Mouse (Mus musculus): ENCODE results near the gene Wdr93. TPM values are rescaled to one million over a fixed set of nuclear protein-coding genes. Genes with fewer than 3 reads are reported as not detected.
"Not testable (repeated sequence)": the region's sequence is repeated elsewhere in the genome, so short reads cannot be mapped to it uniquely, and the experiment has no call there.

Wdr93 gene
- polyA plus RNA-seq, 1 experiment from 2014 or later = not detected

DNA sequence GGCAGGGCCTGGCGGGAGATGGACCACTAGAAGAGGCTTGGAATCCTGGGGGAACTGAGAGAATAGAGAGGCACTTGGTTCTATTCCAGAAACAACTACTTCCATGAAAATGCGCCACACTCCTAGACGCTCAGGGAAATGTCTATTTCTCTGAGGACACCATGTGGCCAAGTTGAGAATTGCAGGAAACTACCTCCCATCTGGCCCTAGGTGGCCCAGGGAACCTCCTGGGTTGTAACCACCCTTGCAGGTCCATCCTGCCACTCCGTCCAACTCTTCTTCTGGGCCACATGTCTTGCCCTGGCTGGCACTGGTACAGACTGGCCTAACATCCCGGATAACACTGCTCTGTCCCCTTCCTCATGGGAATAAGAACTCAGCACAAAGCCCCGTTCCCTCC, 43.3 kb downstream of the Wdr93 start:
- H3K36me3 ChIP-seq = no peaks in the 10 kb centered on the region
- H3K9ac ChIP-seq = no peak overlapping the region
- peaks cover 10% of the 10 kb centered on the region for H3K27me3 ChIP-seq
- 23% methylated on average over 6 of the region's 6 CpGs for WGBS
- no peak overlapping the region for H3K27ac ChIP-seq
- no peak overlapping the region for H3K4me2 ChIP-seq
- no peak overlapping the region for H3K4me3 ChIP-seq
- ATAC-seq (ENCODE audit: insufficient number of reproducible peaks, low FRiP score, low TSS enrichment, low read depth) = no peak
- H3K4me1 ChIP-seq = peaks cover 4% of the 10 kb centered on the region
- H3K9me3 ChIP-seq = no peaks in the 10 kb centered on the region

- ATAC-seq (ENCODE audit: insufficient number of reproducible peaks, low FRiP score, low TSS enrichment, low read depth); H3K4me3 ChIP-seq; H3K27ac ChIP-seq; H3K9me3 ChIP-seq; H3K4me2 ChIP-seq; H3K36me3 ChIP-seq; H3K9ac ChIP-seq: not testable (repeated sequence)
- 37% methylated on average over 2 of the region's 2 CpGs for WGBS
- H3K4me1 ChIP-seq = peaks cover 13% of the 10 kb centered on the region
- H3K27me3 ChIP-seq = peaks cover 46% of the 10 kb centered on the region
These were observed 46.8 kb downstream of the Wdr93 start for GRCm38 (mm10) chr7:79789812-79790211.

DNA sequence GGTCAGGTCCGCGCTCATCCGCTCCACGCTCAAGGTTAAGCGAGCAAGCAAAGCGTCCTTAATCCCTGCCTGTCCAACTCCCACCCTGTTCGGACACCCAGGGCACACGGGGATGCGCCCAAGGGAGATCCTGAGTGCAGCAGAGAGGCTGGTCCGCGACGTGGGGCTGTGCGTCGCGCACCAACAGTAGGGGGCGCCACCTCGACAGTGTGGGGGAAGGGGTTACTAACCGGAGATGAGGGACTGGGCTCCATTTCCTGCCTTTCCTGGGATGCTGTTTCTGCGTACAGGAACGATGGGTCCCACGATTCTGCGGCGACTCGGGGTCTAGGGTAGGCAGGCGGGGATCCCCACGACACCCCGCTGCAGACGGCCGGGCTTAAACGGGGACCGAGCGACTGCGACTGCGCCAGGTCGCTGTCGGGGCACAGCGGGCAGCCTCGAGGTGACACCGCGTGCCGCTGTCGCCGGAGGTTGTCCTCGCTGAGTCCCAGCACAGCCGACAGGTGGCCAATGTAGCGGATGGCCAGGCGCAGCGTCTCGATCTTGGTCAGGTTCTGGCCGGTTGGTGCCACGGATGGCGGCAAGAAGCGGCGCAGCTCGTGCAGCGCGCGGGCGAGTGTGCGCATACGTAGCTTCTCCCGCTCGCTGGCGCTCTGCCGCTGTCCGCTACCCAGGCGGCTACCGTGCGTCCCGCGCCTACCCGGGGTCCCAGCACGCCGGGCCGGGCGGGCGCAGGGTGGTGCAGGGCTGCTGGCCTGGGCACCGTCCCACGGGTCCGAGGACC, 49.9 kb downstream of the Wdr93 start:
- 0 out of 2 replicates have a peak, but pooled peaks have one; percentile 11 for ATAC-seq (ENCODE audit: insufficient number of reproducible peaks, low FRiP score, low TSS enrichment, low read depth)
- Histone ChIP-seq H3K4me3 (peak overlapping the region; percentile 46), H3K36me3 (no peaks in the 10 kb centered on the region), H3K27me3 (peaks cover 67% of the 10 kb centered on the region), H3K27ac (no peak overlapping the region), H3K9ac (peak overlapping the region; percentile 17; the same call in 1 of the 2 replicates), H3K4me1 (peaks cover 11% of the 10 kb centered on the region), H3K4me2 (peak overlapping the region; percentile 91), H3K9me3 (no peaks in the 10 kb centered on the region)
- WGBS = under 1% methylated on average over 73 of the region's 80 CpGs

GRCm38 (mm10) chr7:79793688-79794087, 50.7 kb downstream of the Wdr93 start, which contains the start of gene Mesp1:
TSS of gene Mesp1 (minus strand) at chr7:79793788.
- no peaks in the 10 kb centered on the region for H3K36me3 ChIP-seq
- H3K27ac ChIP-seq = no peak within 1 kb of the TSS
- H3K9me3 ChIP-seq = no peaks in the 10 kb centered on the region
- peak within 1 kb of the TSS; percentile 17; the same call in 1 of the 2 replicates for H3K9ac ChIP-seq
- 66% methylated on average over 6 of the region's 6 CpGs for WGBS
- peak within 1 kb of the TSS; percentile 91 for H3K4me2 ChIP-seq
- H3K27me3 ChIP-seq = peaks cover 67% of the 10 kb centered on the region
- H3K4me1 ChIP-seq = peaks cover 13% of the 10 kb centered on the region
- H3K4me3 ChIP-seq = peak within 1 kb of the TSS; percentile 46
- no peak for ATAC-seq (ENCODE audit: insufficient number of reproducible peaks, low FRiP score, low TSS enrichment, low read depth)

DNA sequence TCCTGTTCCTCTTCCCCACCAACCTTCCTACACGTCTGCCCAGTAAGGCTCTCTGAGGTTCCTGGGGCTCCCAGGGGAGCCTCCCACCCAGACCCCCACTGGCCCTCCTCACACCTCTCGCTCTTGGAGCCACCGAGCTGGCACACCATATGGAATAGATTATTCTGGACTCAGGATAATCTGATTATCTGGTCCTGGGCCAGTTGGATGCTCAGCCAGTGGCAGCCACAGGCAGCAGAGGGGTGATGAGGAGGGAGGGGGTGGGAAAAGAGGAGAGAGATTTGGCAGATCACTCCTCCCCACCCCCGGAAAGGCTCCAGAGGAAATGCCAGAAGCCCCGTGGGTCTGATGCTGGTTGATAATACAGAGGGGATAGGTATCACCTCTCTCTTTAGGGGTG, 55.6 kb downstream of the Wdr93 start:
- H3K9me3 ChIP-seq = no peaks in the 10 kb centered on the region
- H3K27ac ChIP-seq = no peak overlapping the region
- H3K4me1 ChIP-seq = peaks cover 4% of the 10 kb centered on the region; the same call in 1 of the 2 replicates
- H3K36me3 ChIP-seq = no peaks in the 10 kb centered on the region
- H3K9ac ChIP-seq = no peak overlapping the region
- no peak overlapping the region for H3K4me2 ChIP-seq
- peaks cover 34% of the 10 kb centered on the region for H3K27me3 ChIP-seq
- 20% methylated on average over 5 of the region's 5 CpGs for WGBS
- ATAC-seq (ENCODE audit: insufficient number of reproducible peaks, low FRiP score, low TSS enrichment, low read depth) = no peak
- no peak overlapping the region for H3K4me3 ChIP-seq

DNA sequence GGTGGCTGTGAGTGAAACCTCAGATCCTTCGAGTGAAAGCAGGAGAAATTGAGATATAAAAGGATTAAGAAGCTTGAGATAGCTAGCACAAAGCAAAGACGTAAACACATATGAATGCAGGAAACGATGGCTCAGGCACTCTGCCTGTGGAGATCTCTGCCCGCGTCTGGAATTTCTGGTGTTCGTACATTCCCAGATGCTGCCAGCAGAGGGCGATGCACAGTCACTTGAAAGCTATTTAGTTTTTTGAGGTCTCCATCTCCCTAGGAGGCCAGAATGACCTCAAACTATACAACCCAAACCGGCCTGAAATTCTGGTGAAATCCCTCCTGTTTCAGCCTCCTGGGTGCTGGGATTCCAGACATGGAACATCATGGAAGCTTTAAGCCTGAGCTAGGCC, 56.1 kb downstream of the Wdr93 start:
- 3% methylated on average over 8 of the region's 8 CpGs for WGBS
- peaks cover 8% of the 10 kb centered on the region; the same call in 1 of the 2 replicates for H3K4me1 ChIP-seq
- peaks cover 29% of the 10 kb centered on the region for H3K27me3 ChIP-seq
- H3K4me2 ChIP-seq = no peak overlapping the region
- H3K9me3 ChIP-seq = no peaks in the 10 kb centered on the region
- no peak for ATAC-seq (ENCODE audit: insufficient number of reproducible peaks, low FRiP score, low TSS enrichment, low read depth)
- no peak overlapping the region for H3K9ac ChIP-seq
- no peak overlapping the region for H3K27ac ChIP-seq
- H3K36me3 ChIP-seq = no peaks in the 10 kb centered on the region
- H3K4me3 ChIP-seq = no peak overlapping the region

GRCm38 (mm10) chr7:79799506-79799905, 56.5 kb downstream of the Wdr93 start:
- no peak overlapping the region for H3K27ac ChIP-seq
- H3K4me3 ChIP-seq = no peak overlapping the region
- ATAC-seq (ENCODE audit: insufficient number of reproducible peaks, low FRiP score, low TSS enrichment, low read depth) = no peak
- no peaks in the 10 kb centered on the region for H3K9me3 ChIP-seq
- peaks cover 25% of the 10 kb centered on the region for H3K27me3 ChIP-seq
- H3K4me2 ChIP-seq = no peak overlapping the region
- 72% methylated on average over 6 of the region's 6 CpGs for WGBS
- peaks cover 10% of the 10 kb centered on the region; the same call in 1 of the 2 replicates for H3K4me1 ChIP-seq
- H3K36me3 ChIP-seq = no peaks in the 10 kb centered on the region
- no peak overlapping the region for H3K9ac ChIP-seq

- no peaks in the 10 kb centered on the region for H3K36me3 ChIP-seq
- no peaks in the 10 kb centered on the region for H3K9me3 ChIP-seq
- H3K27me3 ChIP-seq = peaks cover 16% of the 10 kb centered on the region
- H3K4me1 ChIP-seq = peaks cover 10% of the 10 kb centered on the region; the same call in 1 of the 2 replicates
- no peak overlapping the region for H3K4me3 ChIP-seq
- no peak overlapping the region for H3K27ac ChIP-seq
- H3K4me2 ChIP-seq = no peak overlapping the region
- no peak for ATAC-seq (ENCODE audit: insufficient number of reproducible peaks, low FRiP score, low TSS enrichment, low read depth)
- no peak overlapping the region for H3K9ac ChIP-seq
- 73% methylated on average over 4 of the region's 4 CpGs for WGBS
These were observed 57.4 kb downstream of the Wdr93 start for GRCm38 (mm10) chr7:79800336-79800735.

DNA sequence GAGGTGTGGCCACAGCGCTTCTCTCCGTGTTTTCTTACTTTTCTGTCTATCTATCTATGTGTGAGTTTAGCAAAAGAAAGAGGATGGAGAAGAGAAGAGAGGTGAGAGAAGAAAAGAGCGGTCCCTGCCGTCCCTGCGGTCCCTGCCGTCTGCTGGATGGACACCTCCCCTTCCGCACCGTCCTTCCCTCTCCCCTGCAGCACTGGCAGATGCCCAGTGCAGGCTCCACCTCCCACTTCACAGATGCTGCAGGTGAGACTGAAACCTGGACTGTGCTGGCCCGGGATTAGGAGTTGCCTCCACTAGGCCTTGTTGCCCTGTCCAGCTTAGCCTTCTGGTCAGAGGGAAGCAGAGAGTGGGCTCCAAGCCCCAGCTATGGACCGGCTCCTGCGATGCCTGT, 58.4 kb downstream of the Wdr93 start:
- H3K4me1 ChIP-seq = peaks cover 10% of the 10 kb centered on the region; the same call in 1 of the 2 replicates
- WGBS = 64% methylated on average over 11 of the region's 11 CpGs
- no peak for ATAC-seq (ENCODE audit: insufficient number of reproducible peaks, low FRiP score, low TSS enrichment, low read depth)

DNA sequence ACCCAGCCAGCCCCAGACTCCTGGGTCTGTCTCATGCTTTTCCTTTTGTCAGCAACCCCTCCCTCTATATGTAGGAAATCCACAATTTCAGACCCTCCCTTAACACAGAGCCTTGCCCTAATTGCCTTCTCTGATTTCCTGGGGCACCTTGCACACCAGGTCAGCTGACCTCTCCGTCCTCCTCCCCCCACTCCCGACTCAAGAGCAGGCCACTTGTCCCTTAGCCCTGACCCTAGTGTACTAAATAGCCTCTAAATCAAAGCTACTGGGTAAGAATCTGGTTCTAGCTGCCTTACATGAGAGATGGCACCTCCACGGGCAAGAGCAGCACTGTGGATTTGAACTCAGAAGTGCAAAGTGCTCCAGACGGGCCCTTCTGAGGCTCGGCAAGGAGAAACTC, 59.1 kb downstream of the Wdr93 start:
- H3K27me3 ChIP-seq = peaks cover 4% of the 10 kb centered on the region; the same call in 1 of the 2 replicates

More for the DNA sequence above, 58.4 kb downstream of the Wdr93 start:
- Histone ChIP-seq H3K27ac (no peak overlapping the region), H3K27me3 (peaks cover 7% of the 10 kb centered on the region; the same call in 1 of the 2 replicates), H3K36me3 (no peaks in the 10 kb centered on the region), H3K9ac (no peak overlapping the region), H3K4me3 (no peak overlapping the region), H3K4me2 (no peak overlapping the region), H3K9me3 (no peaks in the 10 kb centered on the region)

GRCm38 (mm10) chr7:79803887-79804286, 60.9 kb downstream of the Wdr93 start:
- Histone ChIP-seq H3K9me3 (no peaks in the 10 kb centered on the region), H3K27me3 (no peaks in the 10 kb centered on the region), H3K4me3 (no peak overlapping the region), H3K4me1 (peaks cover 6% of the 10 kb centered on the region; the same call in 1 of the 2 replicates), H3K36me3 (no peaks in the 10 kb centered on the region), H3K9ac (no peak overlapping the region), H3K27ac (no peak overlapping the region), H3K4me2 (no peak overlapping the region)
- 36% methylated on average over 2 of the region's 2 CpGs for WGBS
- no peak for ATAC-seq (ENCODE audit: insufficient number of reproducible peaks, low FRiP score, low TSS enrichment, low read depth)

More for the DNA sequence above, 59.1 kb downstream of the Wdr93 start:
- no peaks in the 10 kb centered on the region for H3K9me3 ChIP-seq
- no peak overlapping the region for H3K4me2 ChIP-seq
- peaks cover 10% of the 10 kb centered on the region; the same call in 1 of the 2 replicates for H3K4me1 ChIP-seq
- no peak overlapping the region for H3K9ac ChIP-seq
- no peak for ATAC-seq (ENCODE audit: insufficient number of reproducible peaks, low FRiP score, low TSS enrichment, low read depth)
- H3K36me3 ChIP-seq = no peaks in the 10 kb centered on the region
- no peak overlapping the region for H3K4me3 ChIP-seq
- no peak overlapping the region for H3K27ac ChIP-seq
- 45% methylated on average over 5 of the region's 5 CpGs for WGBS

- Histone ChIP-seq H3K27ac (no peak overlapping the region), H3K4me2 (no peak overlapping the region), H3K4me3 (no peak overlapping the region), H3K27me3 (peaks cover 30% of the 10 kb centered on the region), H3K9me3 (no peaks in the 10 kb centered on the region), H3K36me3 (no peaks in the 10 kb centered on the region), H3K4me1 (peaks cover 17% of the 10 kb centered on the region), H3K9ac (no peak overlapping the region)
- ATAC-seq (ENCODE audit: insufficient number of reproducible peaks, low FRiP score, low TSS enrichment, low read depth) = no peak
- 87% methylated on average over 7 of the region's 7 CpGs for WGBS
These were observed 65.6 kb downstream of the Wdr93 start for GRCm38 (mm10) chr7:79808561-79808960.

All from limb, embryonic 15.5 days (tissue).